Mouse (Mus musculus): Measurements from ENCODE around the gene D330045A20Rik. TPM values are rescaled to one million over a fixed set of nuclear protein-coding genes. Genes with fewer than 3 reads are reported as not detected.
A peak's percentile ranks its signal among the peaks of the same experiment; 100 is the strongest.
"Not testable (repeated sequence)": the region's sequence is repeated elsewhere in the genome, so short reads cannot be mapped to it uniquely, and the experiment has no call there.

Gene D330045A20Rik
- polyA plus RNA-seq (2016; fragmentation: Nextera tagmentation; extraction: Ambion mirVana) = 1.4 and 1.8 TPM in 2 replicates

DNA sequence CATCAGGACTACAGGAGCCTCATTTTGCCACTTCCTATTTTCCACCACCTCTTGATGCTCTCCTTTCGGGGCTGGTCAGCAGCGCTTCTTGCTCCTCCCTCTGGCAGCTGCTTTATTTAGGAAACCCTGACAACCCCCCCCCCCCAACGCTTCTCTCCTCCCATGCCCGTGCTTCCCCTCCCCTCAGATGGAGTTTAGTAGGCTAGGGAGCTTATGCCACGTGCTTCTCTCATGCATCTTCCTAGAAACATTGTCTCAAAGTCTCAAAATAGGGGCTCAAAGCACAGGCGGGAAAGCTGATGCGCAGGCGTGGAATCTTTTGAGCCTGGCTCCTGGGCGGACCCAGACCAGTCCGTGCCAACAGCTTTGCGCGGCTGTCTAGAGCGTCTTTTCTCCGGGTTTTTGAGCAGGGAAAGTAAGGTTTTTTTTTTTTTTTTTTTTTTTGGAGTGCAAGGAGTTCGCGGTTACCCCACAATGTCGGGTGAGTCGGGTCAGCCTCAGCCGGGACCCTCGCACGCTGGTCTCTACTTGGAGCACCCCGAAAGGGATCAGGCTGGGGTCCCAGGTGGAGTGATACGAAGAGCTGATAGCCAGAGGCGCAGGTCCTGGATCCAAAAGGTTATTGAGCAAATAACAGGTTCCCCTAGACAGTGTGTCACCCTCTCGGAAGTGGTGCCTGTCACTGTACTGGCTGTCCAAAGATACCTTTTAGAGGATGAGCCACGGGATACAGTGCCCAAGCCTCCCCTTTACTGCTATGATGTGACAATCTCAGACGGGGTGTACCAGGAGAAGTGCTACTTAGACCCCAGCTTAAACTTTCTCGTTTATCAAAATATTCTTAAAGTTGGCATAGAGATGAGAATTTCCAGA, at the start of gene D330045A20Rik:
TSS of gene D330045A20Rik (plus strand) at position 346 of the 873 bp plus-strand sequence.
- Histone ChIP-seq H3K9ac (0 out of 2 replicates have a peak within 1 kb of the TSS, but pooled peaks have one; percentile 35), H3K4me2 (peak within 1 kb of the TSS; percentile 66), H3K27me3 (replicated peaks) (0 out of 2 replicates have a peak, but pooled peaks cover 10% of the 10 kb centered on the region), H3K27ac (no peak within 1 kb of the TSS), H3K9me3 (replicated peaks) (no peaks in the 10 kb centered on the region), H3K4me1 (peaks cover 9% of the 10 kb centered on the region; the same call in 1 of the 2 replicates), H3K4me3 (peak within 1 kb of the TSS; percentile 39), H3K36me3 (no peaks in the 10 kb centered on the region)
- 14% methylated on average over 28 of the region's 28 CpGs for WGBS (ENCODE audit: insufficient replicate concordance)
- ATAC-seq = peak; percentile 68

DNA sequence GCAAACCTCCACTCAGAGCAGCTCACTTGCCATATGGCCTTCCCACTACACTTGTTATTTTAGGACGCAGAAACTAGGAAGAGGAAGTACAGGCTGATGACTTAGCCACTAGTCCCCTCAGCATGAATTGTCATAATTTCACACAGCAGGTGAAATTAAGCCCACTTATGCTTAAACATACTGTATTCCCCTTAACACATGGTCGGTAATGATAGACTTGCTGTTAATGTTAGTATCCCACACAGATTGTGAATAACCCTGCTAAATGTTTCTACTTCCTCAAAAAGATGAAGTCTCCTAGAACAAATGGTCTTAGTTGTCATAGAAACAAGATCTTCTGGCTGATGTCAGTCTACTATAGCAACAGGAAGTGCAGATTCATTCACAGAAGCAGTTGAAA, 47.6 kb upstream of the D330045A20Rik start:
- Histone ChIP-seq H3K4me3 (no peak overlapping the region), H3K9me3 (replicated peaks) (no peaks in the 10 kb centered on the region), H3K36me3 (no peaks in the 10 kb centered on the region), H3K4me1 (no peaks in the 10 kb centered on the region), H3K4me2 (no peak overlapping the region), H3K27ac (no peak overlapping the region), H3K27me3 (replicated peaks) (no peaks in the 10 kb centered on the region), H3K9ac (no peak overlapping the region)
- 41% methylated on average over 2 of the region's 2 CpGs for WGBS (ENCODE audit: insufficient replicate concordance)
- ATAC-seq = no peak

GRCm38 (mm10) chrX:139435202-139435601, 45.0 kb upstream of the D330045A20Rik start:
- H3K9ac ChIP-seq = no peak overlapping the region
- ATAC-seq = no peak
- no peaks in the 10 kb centered on the region for H3K36me3 ChIP-seq
- 56% methylated on average over 2 of the region's 2 CpGs for WGBS (ENCODE audit: insufficient replicate concordance)
- H3K9me3 ChIP-seq (replicated peaks) = no peaks in the 10 kb centered on the region
- H3K27me3 ChIP-seq (replicated peaks) = no peaks in the 10 kb centered on the region
- no peak overlapping the region for H3K27ac ChIP-seq
- H3K4me3 ChIP-seq = no peak overlapping the region
- H3K4me2 ChIP-seq = no peak overlapping the region
- H3K4me1 ChIP-seq = no peaks in the 10 kb centered on the region

DNA sequence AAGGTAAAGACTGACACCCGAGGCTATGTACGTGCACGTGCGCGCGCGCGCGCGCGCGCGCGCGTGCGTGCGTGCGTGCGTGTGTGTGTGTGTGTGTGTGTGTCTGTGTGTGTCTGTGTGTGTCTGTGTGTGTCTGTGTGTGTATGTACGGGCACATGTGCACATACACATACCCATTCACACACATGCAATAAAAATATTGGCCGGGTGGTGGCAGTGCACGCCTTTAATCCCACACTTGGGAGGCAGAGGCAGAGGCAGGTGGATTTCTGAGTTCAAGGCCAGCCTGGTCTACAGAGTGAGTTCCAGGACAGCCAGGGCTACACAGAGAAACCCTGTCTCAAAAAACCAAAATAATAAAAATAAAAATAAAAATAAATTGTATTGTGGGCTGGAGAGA, 39.1 kb upstream of the D330045A20Rik start:
- H3K4me3 ChIP-seq; H3K4me2 ChIP-seq; H3K27ac ChIP-seq; H3K9me3 ChIP-seq (replicated peaks); ATAC-seq; H3K4me1 ChIP-seq; H3K9ac ChIP-seq; H3K36me3 ChIP-seq; H3K27me3 ChIP-seq (replicated peaks): not testable (repeated sequence)
- WGBS (ENCODE audit: insufficient replicate concordance) = 82% methylated on average over 22 of the region's 22 CpGs

DNA sequence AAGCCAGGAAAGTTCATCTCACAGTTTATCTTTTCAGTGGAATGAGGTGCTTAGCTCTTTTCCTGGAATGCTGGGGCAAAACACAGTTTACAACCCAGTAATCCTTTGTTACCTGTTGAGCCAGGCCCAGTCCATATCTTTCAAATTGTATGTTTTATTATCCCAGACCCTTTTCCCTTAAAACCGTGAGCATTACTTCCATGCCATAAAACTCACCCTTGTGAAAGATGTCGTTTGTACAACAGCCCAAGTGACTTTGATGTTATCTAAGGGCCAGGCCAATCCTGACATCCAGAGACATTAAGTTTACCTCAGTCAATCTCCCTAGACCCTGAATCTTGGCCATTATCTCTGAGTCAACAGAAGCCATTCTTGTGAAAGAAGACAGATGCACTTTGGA, 23.4 kb upstream of the D330045A20Rik start:
- Histone ChIP-seq H3K4me3 (no peak overlapping the region), H3K27ac (no peak overlapping the region), H3K9ac (no peak overlapping the region), H3K27me3 (replicated peaks) (no peaks in the 10 kb centered on the region), H3K4me1 (no peaks in the 10 kb centered on the region), H3K9me3 (replicated peaks) (no peaks in the 10 kb centered on the region), H3K36me3 (no peaks in the 10 kb centered on the region), H3K4me2 (no peak overlapping the region)
- ATAC-seq = no peak
- whole genome bisulfite sequencing (ENCODE audit: insufficient replicate concordance) = 40% methylated on average over 2 of the region's 2 CpGs

- 30% methylated on average over 7 of the region's 7 CpGs for WGBS (ENCODE audit: insufficient replicate concordance)
- ATAC-seq = no peak
- Histone ChIP-seq H3K9ac (no peak overlapping the region), H3K4me3 (no peak overlapping the region), H3K27me3 (replicated peaks) (0 out of 2 replicates have a peak, but pooled peaks cover 10% of the 10 kb centered on the region), H3K4me2 (no peak overlapping the region), H3K4me1 (peaks cover 9% of the 10 kb centered on the region; the same call in 1 of the 2 replicates), H3K36me3 (no peaks in the 10 kb centered on the region), H3K9me3 (replicated peaks) (no peaks in the 10 kb centered on the region), H3K27ac (no peak overlapping the region)
These were observed 1.9 kb downstream of the D330045A20Rik start for GRCm38 (mm10) chrX:139482083-139482482.

- Histone ChIP-seq H3K27me3 (replicated peaks) (no peaks in the 10 kb centered on the region), H3K4me1 (peaks cover 9% of the 10 kb centered on the region; the same call in 1 of the 2 replicates), H3K4me2 (no peak overlapping the region), H3K9me3 (replicated peaks) (no peaks in the 10 kb centered on the region), H3K4me3 (no peak overlapping the region), H3K27ac (no peak overlapping the region), H3K9ac (no peak overlapping the region), H3K36me3 (no peaks in the 10 kb centered on the region)
- WGBS (ENCODE audit: insufficient replicate concordance) = 66% methylated on average over 1 of the region's 1 CpGs
- no peak for ATAC-seq
These were observed 4.8 kb downstream of the D330045A20Rik start for GRCm38 (mm10) chrX:139484974-139485373.

DNA sequence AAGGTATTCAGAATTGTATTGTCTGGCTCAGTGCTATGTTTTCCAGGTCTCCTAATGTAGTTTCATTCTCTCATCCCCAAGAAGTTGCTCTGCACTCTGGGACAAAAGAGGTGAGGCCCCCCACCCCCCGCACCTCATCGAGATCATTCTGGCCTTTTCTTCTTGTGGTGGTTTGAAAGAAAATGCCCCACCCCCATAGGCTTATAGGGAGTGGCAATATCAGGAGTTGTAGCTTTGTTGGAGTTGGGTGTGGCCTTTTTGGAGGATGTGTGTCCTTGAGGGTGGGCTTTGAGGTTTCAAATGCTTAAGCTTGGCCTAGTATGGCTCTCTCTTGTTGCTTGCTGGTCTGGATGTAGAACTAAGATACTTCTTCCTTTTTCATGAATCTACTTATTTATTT, 36.0 kb downstream of the D330045A20Rik start:
- Histone ChIP-seq H3K36me3 (no peaks in the 10 kb centered on the region), H3K9ac (no peak overlapping the region), H3K27me3 (replicated peaks) (no peaks in the 10 kb centered on the region), H3K27ac (no peak overlapping the region), H3K4me1 (peaks cover 5% of the 10 kb centered on the region; the same call in 1 of the 2 replicates), H3K4me3 (no peak overlapping the region), H3K9me3 (replicated peaks) (no peaks in the 10 kb centered on the region), H3K4me2 (no peak overlapping the region)
- ATAC-seq = no peak
- WGBS (ENCODE audit: insufficient replicate concordance) = 56% methylated on average over 2 of the region's 2 CpGs

DNA sequence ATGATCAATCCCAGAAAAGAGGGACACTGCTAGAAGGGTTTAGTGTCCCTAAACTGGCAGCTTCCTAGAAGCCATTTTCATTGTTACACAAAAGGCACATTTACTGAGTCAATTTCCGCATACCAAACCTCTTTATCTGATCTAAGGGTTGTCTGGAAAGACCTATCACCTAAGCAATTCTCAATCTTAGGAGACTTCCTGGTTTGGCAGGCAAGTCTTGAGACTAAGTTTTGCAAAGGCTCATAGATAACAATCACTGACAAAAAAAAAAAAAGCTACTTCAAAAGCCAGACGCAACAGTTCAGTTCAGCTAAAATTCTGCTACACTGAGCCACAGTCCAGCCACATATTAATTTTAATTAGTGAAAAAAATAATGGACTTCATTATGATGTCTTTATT, 39.1 kb downstream of the D330045A20Rik start:
- no peaks in the 10 kb centered on the region for H3K36me3 ChIP-seq
- no peak overlapping the region for H3K9ac ChIP-seq
- no peaks in the 10 kb centered on the region for H3K27me3 ChIP-seq (replicated peaks)
- H3K4me2 ChIP-seq = no peak overlapping the region
- ATAC-seq = no peak
- peaks cover 5% of the 10 kb centered on the region; the same call in 1 of the 2 replicates for H3K4me1 ChIP-seq
- H3K9me3 ChIP-seq (replicated peaks) = no peaks in the 10 kb centered on the region
- H3K27ac ChIP-seq = no peak overlapping the region
- no peak overlapping the region for H3K4me3 ChIP-seq
- WGBS (ENCODE audit: insufficient replicate concordance) = 54% methylated on average over 2 of the region's 2 CpGs

GRCm38 (mm10) chrX:139524303-139525091, 44.3 kb downstream of the D330045A20Rik start:
- no peak for ATAC-seq
- H3K36me3 ChIP-seq = no peaks in the 10 kb centered on the region
- 60% methylated on average over 5 of the region's 5 CpGs for WGBS (ENCODE audit: insufficient replicate concordance)
- H3K27ac ChIP-seq = no peak overlapping the region
- no peaks in the 10 kb centered on the region for H3K27me3 ChIP-seq (replicated peaks)
- no peak overlapping the region for H3K9ac ChIP-seq
- no peak overlapping the region for H3K4me3 ChIP-seq
- no peak overlapping the region for H3K4me2 ChIP-seq
- H3K4me1 ChIP-seq = peaks cover 17% of the 10 kb centered on the region
- no peaks in the 10 kb centered on the region for H3K9me3 ChIP-seq (replicated peaks)

GRCm38 (mm10) chrX:139525724-139526123, 45.6 kb downstream of the D330045A20Rik start:
- no peaks in the 10 kb centered on the region for H3K9me3 ChIP-seq (replicated peaks)
- WGBS (ENCODE audit: insufficient replicate concordance) = 34% methylated on average over 2 of the region's 2 CpGs
- no peak overlapping the region for H3K9ac ChIP-seq
- no peaks in the 10 kb centered on the region for H3K36me3 ChIP-seq
- H3K27ac ChIP-seq = peak overlapping the region; percentile 68
- no peaks in the 10 kb centered on the region for H3K27me3 ChIP-seq (replicated peaks)
- H3K4me2 ChIP-seq = peak overlapping the region; percentile 22
- peaks cover 17% of the 10 kb centered on the region for H3K4me1 ChIP-seq
- peak; percentile 75 for ATAC-seq
- no peak overlapping the region for H3K4me3 ChIP-seq

DNA sequence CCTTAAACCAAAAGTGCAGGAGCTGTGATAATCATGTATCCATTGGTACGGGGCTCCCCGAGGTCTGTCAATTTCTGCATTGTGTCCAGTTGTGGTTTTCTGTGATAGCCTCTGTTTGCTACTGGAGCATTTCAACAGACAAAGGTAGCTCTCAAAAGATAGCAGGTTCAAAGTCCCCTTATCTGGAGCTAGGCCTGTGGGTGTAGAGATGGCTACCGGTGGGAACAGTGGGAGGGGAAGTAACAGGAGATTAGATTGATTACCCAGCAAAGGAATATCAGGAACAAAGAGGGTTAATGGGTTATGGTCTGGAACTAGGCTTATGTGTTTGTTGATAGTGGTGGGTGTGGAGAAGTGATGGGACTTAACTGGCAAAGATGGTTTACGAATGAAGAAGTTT, 46.8 kb downstream of the D330045A20Rik start:
- H3K9me3 ChIP-seq (replicated peaks) = no peaks in the 10 kb centered on the region
- 0 out of 2 replicates have a peak overlapping the region, but pooled peaks have one; percentile 14 for H3K4me2 ChIP-seq
- peak overlapping the region; percentile 68 for H3K27ac ChIP-seq
- H3K9ac ChIP-seq = no peak overlapping the region
- no peaks in the 10 kb centered on the region for H3K27me3 ChIP-seq (replicated peaks)
- 20% methylated on average over 4 of the region's 4 CpGs for WGBS (ENCODE audit: insufficient replicate concordance)
- peaks cover 17% of the 10 kb centered on the region for H3K4me1 ChIP-seq
- peak; percentile 72 for ATAC-seq
- no peak overlapping the region for H3K4me3 ChIP-seq
- H3K36me3 ChIP-seq = no peaks in the 10 kb centered on the region

Measured in liver, embryonic 12.5 days (tissue).